Mouse (Mus musculus) gastrocnemius, postnatal 36 days (tissue): ENCODE results near the gene Gm2075. TPM values are rescaled to one million over a fixed set of nuclear protein-coding genes. Genes with fewer than 3 reads are reported as not detected.
"Not testable (repeated sequence)": the region's sequence is repeated elsewhere in the genome, so short reads cannot be mapped to it uniquely, and the experiment has no call there.

Experiments used
- DNase-seq, 2 experiments: peaks; one replicate each; pipeline ENCODE4 v3.0.0; 2022
- intact Hi-C: fragments of 180-260 bp; cut with DNase I; formaldehyde crosslinking; loops from one replicate; pipeline ENCODE4 v1.15.1; 2025
- long read RNA-seq, 2 experiments: library from polyadenylated mRNA; stranded (forward); transcript quantifications; one replicate each; pipeline ENCODE4 v2.0.0; 2021
- total RNA-seq, 2 experiments: library from RNA; stranded (reverse); gene quantifications; 2 replicates each; pipeline ENCODE4 v1.2.3; 2021

Gene Gm2075
- not detected for total RNA-seq
- long read RNA-seq, experiment 1, result 0 reads
- long read RNA-seq, experiment 2, result 0 reads

DNA sequence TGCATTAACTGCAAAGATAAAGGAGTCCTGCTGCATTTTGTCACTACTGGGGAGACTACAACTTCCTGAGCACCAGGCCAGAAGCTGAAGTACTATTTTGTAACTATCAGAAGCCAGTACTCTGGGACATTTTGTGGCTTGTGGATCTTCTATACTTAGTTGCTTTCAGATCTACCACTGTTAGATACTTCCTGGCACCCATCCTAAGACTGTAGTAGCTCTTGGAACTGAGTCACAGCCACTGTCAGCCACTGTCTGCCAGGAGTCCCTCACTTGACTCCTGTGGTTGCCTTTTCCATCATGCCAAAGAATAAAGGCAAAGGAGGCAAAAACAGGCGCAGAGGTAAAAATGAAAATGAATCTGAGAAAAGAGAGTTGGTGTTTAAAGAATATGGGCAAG lies at the start of gene Gm2075:
Gene Gm2075 (plus strand): TSS at position 301 of the 400 bp plus-strand sequence.
- intact Hi-C loops, DNase-seq: not testable (repeated sequence)

DNA sequence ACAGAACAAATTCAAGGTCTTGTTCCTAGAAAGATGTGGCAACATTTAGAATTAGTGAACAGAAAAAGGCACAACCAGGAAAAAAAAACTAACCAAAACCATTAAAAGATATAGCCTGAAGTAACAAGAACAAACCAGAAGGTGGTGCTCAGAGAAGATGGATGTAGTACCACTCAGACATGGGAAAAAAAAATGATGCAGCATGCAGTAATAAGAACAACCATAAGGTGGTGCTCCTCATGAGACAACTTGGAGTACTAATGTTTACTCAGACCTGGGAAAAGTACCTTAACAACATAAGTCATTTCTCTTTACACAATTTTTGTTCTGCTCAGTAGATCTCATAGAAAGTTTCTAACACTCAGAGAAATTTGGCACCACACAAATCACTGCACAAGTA lies 27.6 kb upstream of the Gm2075 start:
- intact Hi-C loops, DNase-seq: not testable (repeated sequence)

- DNase-seq, intact Hi-C loops: not testable (repeated sequence)
Measured at GRCm38 (mm10) chr12:88004118-88004517, 7.5 kb upstream of the Gm2075 start.

DNA sequence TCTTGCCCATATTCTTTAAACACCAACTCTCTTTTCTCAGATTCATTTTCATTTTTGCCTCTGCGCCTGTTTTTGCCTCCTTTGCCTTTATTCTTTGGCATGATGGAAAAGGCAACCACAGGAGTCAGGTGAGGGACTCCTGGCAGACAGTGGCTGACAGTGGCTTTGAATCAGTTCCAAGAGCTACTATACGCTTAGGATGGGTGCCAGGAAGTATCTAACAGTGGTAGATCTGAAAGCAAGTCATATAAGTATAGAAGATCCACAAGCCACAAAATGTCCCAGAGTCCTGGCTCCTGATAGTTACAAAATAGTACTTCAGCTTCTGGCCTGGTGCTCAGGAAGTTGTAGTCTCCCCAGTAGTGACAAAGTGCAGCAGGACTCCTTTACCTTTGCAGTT lies 7.0 kb downstream of the Gm2075 start, which contains the start of gene Gm6803:
Gene Gm6803 (minus strand): TSS at position 101 of the 400 bp plus-strand sequence.
- DNase-seq, intact Hi-C loops: not testable (repeated sequence)

GRCm38 (mm10) chr12:88026704-88027103 lies 15.1 kb downstream of the Gm2075 start, which contains the start of gene Gm2056:
Gene Gm2056 (plus strand): TSS chr12:88027004.
- intact Hi-C loops, result not testable (repeated sequence)

GRCm38 (mm10) chr12:88032250-88032649 lies 20.6 kb downstream of the Gm2075 start:
- intact Hi-C loops, result not testable (repeated sequence)

More at GRCm38 (mm10) chr12:88026704-88027103, 15.1 kb downstream of the Gm2075 start, which contains the start of gene Gm2056:
- DNase-seq, result not testable (repeated sequence)

GRCm38 (mm10) chr12:88039062-88039461 lies 27.4 kb downstream of the Gm2075 start:
- DNase-seq, intact Hi-C loops: not testable (repeated sequence)

More at GRCm38 (mm10) chr12:88032250-88032649, 20.6 kb downstream of the Gm2075 start:
- not testable (repeated sequence) for DNase-seq

DNA sequence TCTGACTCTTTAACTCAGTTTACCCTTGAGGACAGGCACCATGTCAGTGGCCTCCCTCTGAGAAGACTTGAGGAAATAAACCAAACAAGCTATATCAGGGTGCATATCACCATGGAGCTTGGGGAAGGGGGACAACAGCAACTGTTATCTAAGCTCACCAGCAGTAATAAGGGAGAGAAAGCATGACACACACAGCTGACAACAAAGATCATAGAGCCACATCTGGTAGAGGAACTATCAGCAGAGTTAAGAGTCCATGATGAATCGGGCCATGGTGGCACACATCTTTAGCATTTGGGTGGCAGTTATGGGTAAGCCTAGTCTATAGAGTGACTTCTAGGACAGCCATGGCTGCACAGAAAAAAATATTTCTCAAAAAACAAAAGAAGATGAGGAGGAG lies 28.1 kb downstream of the Gm2075 start:
- intact Hi-C loops, result loop anchor here (5.0 kb wide), 1 partner anchor 298 kb away; no protein-coding TSS in a partner anchor
- DNase-seq, result not testable (repeated sequence)

- DNase-seq, intact Hi-C loops: not testable (repeated sequence)
Measured at GRCm38 (mm10) chr12:88045226-88045625, 33.6 kb downstream of the Gm2075 start.

Other genes with a start within 250 kb of the Gm2075 start
- gene Gm21319, start 236.1 kb upstream of the Gm2075 start, total RNA-seq, result not detected
- not detected for gene Gm21936, start 216.3 kb upstream of the Gm2075 start, total RNA-seq
- not detected for gene BB287469, start 195.3 kb upstream of the Gm2075 start, total RNA-seq
- gene Gm2001, start 169.5 kb upstream of the Gm2075 start, total RNA-seq, result not detected
- not detected for gene Gm2016, start 137.8 kb upstream of the Gm2075 start, total RNA-seq
- gene Gm2022, start 116.5 kb upstream of the Gm2075 start, total RNA-seq, result not detected
- gene Gm2035, start 92.0 kb upstream of the Gm2075 start, total RNA-seq, result not detected
- gene Gm2042, start 57.8 kb upstream of the Gm2075 start, total RNA-seq, result not detected
- not detected for gene Gm6803, start 6.9 kb downstream of the Gm2075 start, total RNA-seq
- not detected for gene Gm2056, start 15.2 kb downstream of the Gm2075 start, total RNA-seq
- not detected for gene Gm16368, start 71.8 kb downstream of the Gm2075 start, total RNA-seq
- not detected for gene Gm10436, start 170.3 kb downstream of the Gm2075 start, total RNA-seq
- not detected for gene Gm8332, start 238.3 kb downstream of the Gm2075 start, total RNA-seq